Mouse (Mus musculus) activated CD4-positive, CD25-positive, alpha-beta regulatory T cell (primary cell): ENCODE results near the gene Prss57. TPM values are rescaled to one million over a fixed set of nuclear protein-coding genes. Genes with fewer than 3 reads are reported as not detected.

Source experiments
- polyA plus RNA-seq, 2 experiments: library from polyadenylated mRNA; unstranded; fragments of 100-300 nt; shearing (Covaris generic); gene quantifications; one replicate each; pipeline ENCODE4 v1.2.1; 2017

Prss57 gene
- polyA plus RNA-seq = under 1 TPM; 0.23 to 0.55 TPM

GRCm38 (mm10) chr10:79790861-79791260 is at the start of gene Prss57:
Gene Prss57, minus strand, starts transcription at chr10:79790961.

GRCm38 (mm10) chr10:79820782-79821181 is 30.0 kb upstream of the Prss57 start, which contains the start of gene Misp:
Gene Misp, plus strand, starts transcription at chr10:79820989.

GRCm38 (mm10) chr10:79793051-79793737 is 2.4 kb upstream of the Prss57 start, which contains the start of gene Palm:
Gene Palm, plus strand, starts transcription at chr10:79793572.

GRCm38 (mm10) chr10:79777103-79777531 is 13.6 kb downstream of the Prss57 start, which contains the start of gene Fstl3:
Gene Fstl3, plus strand, starts transcription at chr10:79777272.

GRCm38 (mm10) chr10:79766508-79767325 is 24.0 kb downstream of the Prss57 start, which contains the start of gene Rnf126:
Gene Rnf126, minus strand, starts transcription at chr10:79766952.

GRCm38 (mm10) chr10:79754856-79755516 is 35.8 kb downstream of the Prss57 start, which contains the start of gene Fgf22:
Gene Fgf22, plus strand, starts transcription at chr10:79755076.

GRCm38 (mm10) chr10:79745898-79746773 is 44.6 kb downstream of the Prss57 start, which contains the start of gene Polrmt:
Gene Polrmt, minus strand, starts transcription at chr10:79746581.

Other genes with a start within 250 kb of the Prss57 start
- gene Mier2, start 235.8 kb downstream of the Prss57 start, polyA plus RNA-seq = 10 to 100 TPM; 30.9 to 33.0 TPM
- gene Theg, start 203.6 kb downstream of the Prss57 start, polyA plus RNA-seq = not detected
- not detected for gene C2cd4c, start 176.9 kb downstream of the Prss57 start, polyA plus RNA-seq
- under 1 TPM in 1 of 2 experiments, not detected in 1; 0.05 TPM for gene Shc2, start 153.0 kb downstream of the Prss57 start, polyA plus RNA-seq
- gene Odf3l2, start 145.2 kb downstream of the Prss57 start, polyA plus RNA-seq = not detected
- under 1 TPM; 0.32 to 0.51 TPM for gene Madcam1, start 126.4 kb downstream of the Prss57 start, polyA plus RNA-seq
- 10 to 100 TPM; 58.4 to 61.8 TPM for gene Tpgs1, start 121.6 kb downstream of the Prss57 start, polyA plus RNA-seq
- 100 to 1,000 TPM; 104 to 107 TPM for gene Cdc34, start 108.8 kb downstream of the Prss57 start, polyA plus RNA-seq
- gene Gzmm, start 101.9 kb downstream of the Prss57 start, polyA plus RNA-seq = 1 to 10 TPM; 1.2 to 1.5 TPM
- gene Bsg, start 86.5 kb downstream of the Prss57 start, polyA plus RNA-seq = 100 to 1,000 TPM; 226 to 283 TPM
- under 1 TPM; 0.13 to 0.23 TPM for gene Hcn2, start 74.3 kb downstream of the Prss57 start, polyA plus RNA-seq
- gene Polrmt, start 44.4 kb downstream of the Prss57 start, polyA plus RNA-seq = 10 to 100 TPM; 29.5 to 32.3 TPM
- gene Fgf22, start 35.9 kb downstream of the Prss57 start, polyA plus RNA-seq = under 1 TPM; 0.12 to 0.33 TPM
- 10 to 100 TPM; 47.0 to 58.4 TPM for gene Rnf126, start 24.0 kb downstream of the Prss57 start, polyA plus RNA-seq
- under 1 TPM; 0.55 to 0.81 TPM for gene Fstl3, start 13.7 kb downstream of the Prss57 start, polyA plus RNA-seq
- 1 to 10 TPM; 2.1 to 3.4 TPM for gene Palm, start 2.6 kb upstream of the Prss57 start, polyA plus RNA-seq
- gene Misp, start 30.0 kb upstream of the Prss57 start, polyA plus RNA-seq = 1 to 10 TPM in 1 of 2 experiments, not detected in 1; 1.1 TPM
- 100 to 1,000 TPM; 242 to 297 TPM for gene Ptbp1, start 63.5 kb upstream of the Prss57 start, polyA plus RNA-seq
- not detected for gene Prtn3, start 83.5 kb upstream of the Prss57 start, polyA plus RNA-seq
- gene Plppr3, start 83.7 kb upstream of the Prss57 start, polyA plus RNA-seq = 1 to 10 TPM; 2.5 to 3.6 TPM
- gene Elane, start 95.3 kb upstream of the Prss57 start, polyA plus RNA-seq = not detected
- gene Cfd, start 99.9 kb upstream of the Prss57 start, polyA plus RNA-seq = not detected
- 10 to 100 TPM; 27.8 to 35.8 TPM for gene Med16, start 118.0 kb upstream of the Prss57 start, polyA plus RNA-seq
- gene Gm26602, start 119.9 kb upstream of the Prss57 start, polyA plus RNA-seq = 10 to 100 TPM; 16.0 to 34.9 TPM
- gene Kiss1r, start 126.0 kb upstream of the Prss57 start, polyA plus RNA-seq = under 1 TPM; 0.47 to 0.56 TPM
- gene R3hdm4, start 130.2 kb upstream of the Prss57 start, polyA plus RNA-seq = 100 to 1,000 TPM; 188 to 197 TPM
- gene Arid3a, start 136.1 kb upstream of the Prss57 start, polyA plus RNA-seq = 10 to 100 TPM in 1 of 2 experiments, 1 to 10 TPM in 1; 7.0 to 15.0 TPM
- 10 to 100 TPM; 52.3 to 56.5 TPM for gene Wdr18, start 169.2 kb upstream of the Prss57 start, polyA plus RNA-seq
- gene Grin3b, start 179.8 kb upstream of the Prss57 start, polyA plus RNA-seq = under 1 TPM; 0.13 to 0.28 TPM
- gene Tmem259, start 193.4 kb upstream of the Prss57 start, polyA plus RNA-seq = 10 to 100 TPM; 24.8 to 28.5 TPM
- gene Cnn2, start 197.6 kb upstream of the Prss57 start, polyA plus RNA-seq = 100 to 1,000 TPM; 650 to 940 TPM
- gene Abca7, start 205.5 kb upstream of the Prss57 start, polyA plus RNA-seq = 10 to 100 TPM; 21.2 to 46.3 TPM
- gene Arhgap45, start 225.7 kb upstream of the Prss57 start, polyA plus RNA-seq = 100 to 1,000 TPM; 587 to 734 TPM
- gene Polr2e, start 248.8 kb upstream of the Prss57 start, polyA plus RNA-seq = 100 to 1,000 TPM; 167 to 199 TPM